Mouse (Mus musculus) olfactory bulb, adult 2 months (tissue): ENCODE results near the gene Cyp4f14.

Experiments
- CTCF ChIP-seq: fragments of 200-500 bp; IDR thresholded peaks from 2 replicates; pipeline ENCODE4 v1.5.1; 2012; ENCODE audit warnings: low read depth, mild to moderate bottlenecking, low read length, moderate library complexity; ENCODE audit not compliant: insufficient read depth
- POLR2A ChIP-seq: fragments of 200-500 bp; IDR thresholded peaks from 2 replicates; pipeline ENCODE4 v1.6.1; 2012; ENCODE audit warnings: mild to moderate bottlenecking, low read depth, low read length, moderate library complexity; ENCODE audit not compliant: insufficient read depth

- TF ChIP-seq CTCF (peak; percentile 53; the same call in 1 of the 2 replicates), POLR2A (no peak)
Observed at GRCm38 (mm10) chr17:32951441-32951840, 34.3 kb upstream of the Cyp4f14 start.
